Mouse (Mus musculus): ENCODE results near the gene Olfr876.
"Not testable (repeated sequence)": the region's sequence is repeated elsewhere in the genome, so short reads cannot be mapped to it uniquely, and the experiment has no call there.

Olfr876 gene

DNA sequence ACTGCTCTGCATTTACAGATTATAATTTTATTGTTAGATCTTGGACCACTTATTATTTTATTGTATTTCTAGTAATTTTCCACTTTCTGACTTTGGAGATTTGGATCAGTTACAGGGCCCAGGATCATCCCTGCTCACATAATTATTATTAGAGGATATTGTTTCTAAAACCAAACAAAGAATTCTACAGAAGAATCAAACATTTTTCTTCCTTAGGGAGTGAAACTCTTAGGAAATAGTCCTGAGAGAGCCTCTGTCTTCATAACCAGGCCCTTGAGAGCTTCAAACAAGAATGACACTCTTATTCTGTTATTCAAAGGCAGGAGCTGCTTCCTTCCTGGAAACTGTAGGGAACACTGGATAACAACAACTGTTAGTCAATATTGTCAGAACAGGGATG, at the start of gene Olfr876:
Gene Olfr876 (plus strand): TSS at position 301 of the 400 bp plus-strand sequence.
- DNase-seq, result no peak

GRCm38 (mm10) chr9:37761728-37762127, 41.1 kb upstream of the Olfr876 start:
- no peak for DNase-seq

- no peak for DNase-seq
Measured at GRCm38 (mm10) chr9:37762541-37762940, 40.3 kb upstream of the Olfr876 start.

GRCm38 (mm10) chr9:37770661-37771060, 32.2 kb upstream of the Olfr876 start:
- DNase-seq, result no peak

- DNase-seq, result no peak
Measured at GRCm38 (mm10) chr9:37771759-37772158, 31.1 kb upstream of the Olfr876 start, which contains the start of gene Olfr875. Olfr875 (plus strand) TSS chr9:37771857.

- DNase-seq, result no peak
Measured at GRCm38 (mm10) chr9:37782766-37783260, 20.0 kb upstream of the Olfr876 start.

- DNase-seq, result not testable (repeated sequence)
Measured at GRCm38 (mm10) chr9:37783394-37784387, 19.1 kb upstream of the Olfr876 start.

DNA sequence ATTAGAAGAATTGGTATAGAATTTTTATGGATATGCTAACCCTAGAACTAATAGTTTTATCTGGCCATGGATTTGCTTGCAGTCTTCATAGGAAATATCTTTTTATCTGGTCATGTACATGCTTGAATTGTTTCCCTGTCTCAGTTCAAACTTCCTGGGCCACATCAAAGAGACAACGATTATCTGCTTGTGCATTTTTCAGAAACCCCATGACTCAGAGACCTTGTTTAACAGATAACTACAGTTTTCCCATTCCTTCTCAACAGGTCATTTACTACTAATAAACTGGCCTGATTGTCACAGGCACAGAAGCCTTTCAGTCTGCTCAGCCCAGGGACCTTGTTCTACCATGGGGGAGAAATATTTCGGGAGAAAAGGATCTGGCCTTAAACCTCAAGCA, 16.4 kb upstream of the Olfr876 start:
- no peak for DNase-seq

GRCm38 (mm10) chr9:37802055-37802454, 776 bp upstream of the Olfr876 start:
- no peak for DNase-seq

GRCm38 (mm10) chr9:37807235-37807634, 4.4 kb downstream of the Olfr876 start:
- DNase-seq, result no peak

DNA sequence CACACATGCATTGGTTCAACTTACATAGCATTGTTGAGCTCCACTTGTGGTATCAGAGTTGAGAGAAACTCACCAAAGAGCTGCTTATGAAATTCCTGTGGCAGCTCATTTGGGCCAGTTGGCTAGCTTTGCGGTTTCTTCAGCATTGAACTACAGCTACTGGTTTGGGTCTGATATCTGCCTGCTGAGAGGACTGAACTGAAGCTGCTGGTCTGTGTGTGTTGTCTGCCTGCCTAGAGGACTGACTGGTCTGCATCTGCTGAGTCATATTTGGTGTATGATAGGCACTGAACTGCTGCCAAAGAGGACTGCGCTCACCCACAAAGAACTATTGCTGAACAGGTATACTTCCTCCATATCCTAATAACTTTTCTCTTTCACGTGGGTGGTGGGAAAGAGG, 5.6 kb downstream of the Olfr876 start:
- DNase-seq, result no peak

GRCm38 (mm10) chr9:37808976-37809375, 6.1 kb downstream of the Olfr876 start:
- no peak for DNase-seq

DNA sequence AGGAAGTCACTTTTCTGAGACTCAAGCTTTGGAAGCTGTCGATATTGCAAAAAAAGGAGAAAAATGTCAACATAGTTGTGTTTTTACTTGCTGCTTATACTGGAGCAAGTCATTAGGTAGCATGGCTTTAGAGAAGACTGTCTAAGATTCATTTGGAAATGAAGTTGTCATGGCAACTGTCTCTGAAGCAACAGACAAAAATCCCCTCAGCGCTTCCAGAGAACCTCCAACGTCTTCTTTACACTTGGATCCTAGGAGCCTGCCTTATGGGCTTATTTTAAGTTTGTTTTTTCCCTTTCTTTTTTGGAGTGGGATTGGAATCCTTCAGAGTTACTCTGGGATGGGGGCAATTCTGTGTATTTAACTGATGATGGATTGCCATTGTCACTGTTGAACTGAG, 11.9 kb downstream of the Olfr876 start:
- DNase-seq, result no peak

DNA sequence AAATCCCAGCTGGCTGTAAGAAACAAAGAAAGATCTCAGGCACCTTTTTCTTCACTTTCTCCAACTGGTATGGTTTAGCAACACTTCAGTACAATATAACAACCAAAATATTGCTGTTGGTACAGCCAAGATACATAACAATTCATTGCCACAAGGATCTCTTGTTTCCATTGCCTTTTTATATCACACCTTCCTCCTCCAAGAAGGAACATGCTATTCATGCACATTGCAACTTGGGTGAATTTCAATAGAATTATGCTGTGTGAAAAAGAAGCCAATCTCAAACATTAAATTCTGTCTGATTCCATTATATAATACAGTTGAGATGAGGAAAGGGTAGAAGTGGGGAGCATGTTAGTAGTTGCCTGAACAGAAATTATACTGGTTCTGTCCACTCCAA, 27.1 kb downstream of the Olfr876 start:
- no peak for DNase-seq

- DNase-seq, result no peak
Measured at GRCm38 (mm10) chr9:37833341-37833740, 30.5 kb downstream of the Olfr876 start.

- DNase-seq, result no peak
Measured at GRCm38 (mm10) chr9:37849267-37849666, 46.4 kb downstream of the Olfr876 start.

DNA sequence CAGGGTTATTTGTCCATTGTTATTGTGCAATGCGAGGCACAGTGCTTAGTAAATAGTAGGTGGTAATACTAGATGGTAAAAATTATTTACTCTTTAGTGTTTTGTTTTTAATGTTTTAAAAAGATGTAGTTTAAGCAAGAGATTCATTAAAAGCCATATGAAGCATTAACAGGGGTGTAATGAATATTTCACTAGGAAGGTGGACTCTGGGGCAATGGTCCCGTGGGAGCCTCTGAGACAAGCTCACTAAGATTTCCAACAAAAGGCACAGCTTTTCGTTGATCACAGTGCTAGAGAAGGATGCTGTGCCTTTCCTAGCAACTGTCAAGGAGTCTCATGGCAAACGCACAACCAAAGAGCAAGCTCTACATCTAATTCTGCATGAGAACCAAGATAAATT, 51.1 kb downstream of the Olfr876 start, which contains the start of gene Olfr877:
Gene Olfr877 (plus strand): TSS at position 301 of the 400 bp plus-strand sequence.
- no peak for DNase-seq

Measured in cerebellum, adult 9-11 months (tissue).